Mouse (Mus musculus) T-helper 17 cell (primary cell): ENCODE measurements at regions not wholly inside any gene's neighbourhood (a gene's known extent, or its start where the extent isn't known, plus 50 kb on each side); places are given as distances from the start of the nearest gene placed in this dataset.
"Not testable (repeated sequence)": the region's sequence is repeated elsewhere in the genome, so short reads cannot be mapped to it uniquely, and the experiment has no call there.

Experiments used
- in situ Hi-C, 2 experiments: fragments of 300-600 bp; cut with MboI, MseI; formaldehyde crosslinking; loops; 1 replicate in 1 of 2; 2 replicates in 1 of 2; pipeline ENCODE4 v1.15.1; 2025; ENCODE audit warnings: high pct_unique_total_duplicates in 2 of 2

DNA sequence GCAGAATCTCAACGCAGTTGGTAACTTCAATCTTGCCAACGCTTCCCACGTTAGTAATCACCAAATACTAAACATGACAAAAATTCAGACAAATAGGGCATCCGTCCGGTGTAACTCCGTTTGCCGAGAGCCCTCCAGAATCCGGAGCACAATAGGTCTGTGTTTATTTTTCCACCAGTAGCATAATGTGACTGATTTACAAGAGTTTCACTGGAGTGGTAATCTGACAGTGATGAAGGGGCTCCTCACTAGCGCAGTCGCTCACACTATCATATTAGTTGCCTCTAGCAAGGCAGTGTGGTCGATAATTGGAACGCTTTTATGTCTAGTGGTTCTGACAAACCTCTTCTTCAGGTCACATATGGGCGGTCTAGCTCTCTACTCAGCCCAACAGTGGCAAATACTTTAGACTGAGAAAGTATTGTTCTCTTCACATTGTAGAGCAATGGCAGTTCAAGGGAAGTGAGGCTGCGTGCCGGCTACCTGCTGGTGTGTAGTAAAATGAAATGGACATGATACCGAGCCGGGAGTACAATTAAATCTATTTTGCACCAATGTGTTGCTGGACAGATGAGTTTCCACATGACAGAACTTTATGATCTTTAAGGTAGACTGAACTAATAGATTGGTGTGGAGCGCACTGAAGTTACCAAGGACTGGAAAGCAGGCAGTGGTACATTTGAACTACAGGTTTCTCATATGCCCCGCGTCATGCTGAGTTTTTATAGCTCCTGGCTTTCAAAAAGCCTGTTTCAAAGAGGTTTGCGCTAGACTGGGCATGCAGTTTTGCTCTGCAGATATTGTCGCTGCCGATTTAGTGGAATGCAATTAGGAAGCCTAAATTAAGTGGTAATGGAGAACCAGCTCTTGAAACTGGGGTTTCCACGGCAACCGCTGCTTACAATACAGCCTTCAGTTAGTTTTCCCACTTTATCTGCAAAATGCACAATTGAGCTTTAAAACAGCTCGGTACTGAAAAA, 155.7 kb upstream of the Pou3f3 start:
- in situ Hi-C loops, result loop anchor here in 1 of 2 experiments (10.0 kb wide), 1 partner anchor 175 kb away; no protein-coding TSS in a partner anchor

- in situ Hi-C loops, result no loop called here
These were observed 153.6 kb upstream of the Pou3f3 start for GRCm38 (mm10) chr1:42541991-42542390.

- in situ Hi-C loops, result no loop called here
These were observed 152.6 kb upstream of the Pou3f3 start for GRCm38 (mm10) chr1:42542846-42543549.

- in situ Hi-C loops, result no loop called here
These were observed 148.7 kb upstream of the Pou3f3 start for GRCm38 (mm10) chr1:42546879-42547278.

GRCm38 (mm10) chr1:42557301-42557700, 138.3 kb upstream of the Pou3f3 start:
- in situ Hi-C loops, result no loop called here

GRCm38 (mm10) chr1:42567640-42568039, 127.9 kb upstream of the Pou3f3 start:
- in situ Hi-C loops, result no loop called here

DNA sequence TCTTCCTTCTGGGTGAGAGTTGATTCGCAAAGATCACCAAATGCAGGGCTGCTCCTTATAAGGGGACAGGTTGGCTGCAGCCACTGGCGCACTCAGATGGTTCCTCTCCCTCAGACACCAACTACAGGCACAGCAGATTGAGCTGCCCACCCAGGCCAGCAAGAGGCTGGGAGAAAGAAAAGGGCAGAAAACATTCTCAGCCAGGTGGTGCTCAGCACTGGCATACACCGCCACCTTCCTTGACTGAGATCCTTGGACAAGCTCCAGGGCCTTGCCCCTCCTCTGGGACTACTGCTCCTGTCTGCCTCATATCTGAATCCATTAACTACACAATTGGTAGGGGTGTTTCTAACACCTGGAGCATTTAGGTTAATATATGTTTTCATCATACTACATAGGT, 110.4 kb upstream of the Pou3f3 start:
- in situ Hi-C loops, result no loop called here

GRCm38 (mm10) chr1:42588499-42588898, 107.1 kb upstream of the Pou3f3 start:
- in situ Hi-C loops, result no loop called here

GRCm38 (mm10) chr1:42589442-42589841, 106.1 kb upstream of the Pou3f3 start:
- in situ Hi-C loops, result no loop called here

DNA sequence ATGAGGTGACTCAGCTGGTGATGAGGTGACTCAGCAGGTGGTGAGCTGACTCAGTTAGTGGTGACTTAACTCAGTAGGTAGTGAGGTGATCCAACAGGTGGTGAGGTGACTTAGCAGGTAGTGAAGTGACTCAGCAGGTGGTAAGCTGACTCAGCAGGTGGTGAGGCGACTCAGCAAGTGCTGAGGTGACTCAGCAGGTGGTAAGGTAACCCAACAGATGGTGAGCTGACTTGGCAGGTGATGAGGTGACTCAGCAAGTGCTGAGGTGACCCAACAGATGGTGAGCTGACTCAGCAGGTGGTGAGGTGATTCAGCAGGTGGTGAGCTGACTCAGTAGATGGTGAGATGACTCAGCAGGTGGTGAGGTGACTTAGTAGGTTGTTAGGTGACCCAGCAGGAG, 103.7 kb upstream of the Pou3f3 start:
- in situ Hi-C loops, result no loop called here

- in situ Hi-C loops, result no loop called here
These were observed 98.5 kb upstream of the Pou3f3 start for GRCm38 (mm10) chr1:42597065-42597464.

GRCm38 (mm10) chr1:42599238-42599637, 96.3 kb upstream of the Pou3f3 start:
- in situ Hi-C loops, result no loop called here

DNA sequence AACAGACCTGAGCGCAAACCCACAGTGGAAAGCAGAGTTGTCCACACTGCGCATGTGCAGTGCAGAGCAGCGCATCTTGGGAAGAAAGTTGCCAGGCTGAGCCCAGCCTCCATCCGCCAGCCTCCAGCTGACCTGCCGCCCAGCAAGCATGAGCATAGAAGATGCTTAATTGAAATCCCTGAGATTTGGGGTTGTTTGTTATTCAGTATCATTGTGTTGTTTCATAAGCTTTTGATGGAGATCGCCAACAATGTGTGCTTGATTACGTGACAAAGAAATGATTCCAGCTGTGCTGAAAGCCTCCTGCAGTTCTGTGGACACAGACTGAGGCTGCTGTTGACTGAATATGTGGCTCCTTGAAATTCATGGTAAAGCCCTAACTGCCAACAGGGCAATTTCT, 89.3 kb upstream of the Pou3f3 start:
- in situ Hi-C loops, result no loop called here

DNA sequence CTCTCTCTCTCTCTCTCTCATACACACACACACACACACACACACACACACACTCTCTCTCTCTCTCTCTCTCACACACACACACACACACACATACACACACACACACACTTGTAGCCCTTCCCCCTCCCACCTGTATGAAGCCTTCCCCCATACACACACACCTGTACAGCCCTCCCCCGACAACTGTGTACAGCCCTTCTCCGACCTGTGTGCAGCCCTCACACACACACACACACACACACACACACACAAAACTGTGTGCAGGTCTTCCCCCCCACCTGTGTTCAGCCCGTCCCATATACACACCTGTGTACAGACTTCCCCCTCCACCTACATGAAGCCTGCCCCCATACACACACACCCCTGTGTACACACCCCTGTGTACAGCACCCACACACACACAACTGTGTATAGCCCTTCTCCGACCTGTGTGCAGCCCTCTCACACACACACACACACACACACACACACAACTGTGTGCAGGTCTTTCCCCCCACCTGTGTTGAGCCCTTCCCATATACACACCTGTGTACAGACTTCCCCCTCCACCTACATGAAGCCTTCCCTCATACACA, 88.0 kb upstream of the Pou3f3 start:
- in situ Hi-C loops, result not testable (repeated sequence)

GRCm38 (mm10) chr1:42623766-42624165, 71.8 kb upstream of the Pou3f3 start:
- in situ Hi-C loops, result no loop called here

DNA sequence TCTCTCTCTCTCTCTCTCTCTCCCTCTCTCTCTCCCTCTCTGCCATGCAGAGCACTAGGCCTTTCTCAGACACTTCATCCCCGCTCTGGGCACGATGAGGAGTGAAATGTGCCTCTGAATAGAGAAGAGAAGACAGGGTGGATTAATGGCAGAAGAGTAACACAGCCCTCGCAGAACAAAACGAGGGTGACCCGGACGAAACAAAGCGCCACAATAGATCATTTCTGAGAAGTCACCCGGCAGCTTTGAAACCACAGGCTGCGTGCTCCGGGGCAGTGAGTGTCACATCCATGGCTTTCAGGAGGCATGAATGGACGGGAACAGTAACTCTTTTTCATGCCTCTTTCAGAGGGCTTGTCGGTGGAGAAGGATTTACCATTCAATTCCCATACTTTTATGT, 66.8 kb upstream of the Pou3f3 start:
- in situ Hi-C loops, result no loop called here

- in situ Hi-C loops, result no loop called here
These were observed 65.9 kb upstream of the Pou3f3 start for GRCm38 (mm10) chr1:42629465-42630261.

- in situ Hi-C loops, result no loop called here
These were observed 63.3 kb upstream of the Pou3f3 start for GRCm38 (mm10) chr1:42632286-42632685.

DNA sequence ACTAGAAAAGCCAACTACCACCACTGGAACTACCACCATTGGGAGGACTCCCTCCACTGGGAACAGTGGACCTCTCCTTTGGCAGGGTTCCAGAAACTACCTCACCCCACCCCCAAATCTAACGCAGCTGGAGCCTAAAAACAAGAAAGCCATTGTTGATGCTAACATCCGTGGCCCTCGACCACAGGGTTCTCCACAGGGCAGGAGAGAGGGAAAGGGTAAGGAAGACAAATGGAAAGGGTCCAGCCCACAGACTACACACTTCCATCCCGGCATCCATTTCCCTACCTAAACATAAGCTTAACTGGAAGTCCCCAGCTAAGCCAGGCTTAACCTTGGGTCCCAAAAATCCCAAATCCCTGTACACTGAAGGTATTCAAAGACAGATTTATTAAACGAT, 59.0 kb upstream of the Pou3f3 start:
- in situ Hi-C loops, result no loop called here
